Mouse (Mus musculus): ENCODE data around the gene Itm2b. TPM values are rescaled to one million over a fixed set of nuclear protein-coding genes. Genes with fewer than 3 reads are reported as not detected.
A peak's percentile ranks its signal among the peaks of the same experiment; 100 is the strongest.

Gene Itm2b
- polyA plus RNA-seq (2016; fragmentation: Nextera tagmentation; extraction: Ambion mirVana): 197 and 226 TPM in 2 replicates

- under 1% methylated on average over 62 of the region's 62 CpGs for WGBS
- H3K4me1 ChIP-seq: peaks cover 31% of the 10 kb centered on the region
- H3K36me3 ChIP-seq (replicated peaks): peaks cover 5% of the 10 kb centered on the region; the same call in 1 of the 2 replicates
- DNase-seq (ENCODE audit: low spot score): peak; percentile 95
- H3K4me3 ChIP-seq: peak within 1 kb of the TSS; percentile 95
- no peaks in the 10 kb centered on the region for H3K9me3 ChIP-seq
- H3K27me3 ChIP-seq (replicated peaks; ENCODE audit: low read depth, poor library complexity, severe bottlenecking): no peaks in the 10 kb centered on the region
- peak within 1 kb of the TSS; percentile 96 for H3K27ac ChIP-seq (replicated peaks)
These were observed at the start of gene Itm2b for GRCm38 (mm10) chr14:73384913-73385719. Itm2b (minus strand) TSS chr14:73385289.

GRCm38 (mm10) chr14:73433487-73433886, 48.4 kb upstream of the Itm2b start:
- Histone ChIP-seq H3K36me3 (replicated peaks) (no peaks in the 10 kb centered on the region), H3K9me3 (no peaks in the 10 kb centered on the region), H3K4me1 (0 out of 2 replicates have a peak, but pooled peaks cover 2% of the 10 kb centered on the region), H3K4me3 (no peak overlapping the region), H3K27ac (replicated peaks) (no peak overlapping the region), H3K27me3 (replicated peaks; ENCODE audit: low read depth, poor library complexity, severe bottlenecking) (no peaks in the 10 kb centered on the region)
- DNase-seq (ENCODE audit: low spot score): no peak
- 82% methylated on average over 6 of the region's 6 CpGs for WGBS

- H3K4me3 ChIP-seq: no peak overlapping the region
- 0 out of 2 replicates have a peak, but pooled peaks cover 4% of the 10 kb centered on the region for H3K9me3 ChIP-seq
- no peak overlapping the region for H3K27ac ChIP-seq (replicated peaks)
- no peak for DNase-seq (ENCODE audit: low spot score)
- no peaks in the 10 kb centered on the region for H3K36me3 ChIP-seq (replicated peaks)
- 64% methylated on average over 12 of the region's 12 CpGs for WGBS
- H3K27me3 ChIP-seq (replicated peaks; ENCODE audit: low read depth, poor library complexity, severe bottlenecking): no peaks in the 10 kb centered on the region
- H3K4me1 ChIP-seq: 0 out of 2 replicates have a peak, but pooled peaks cover 5% of the 10 kb centered on the region
These were observed 45.5 kb upstream of the Itm2b start for GRCm38 (mm10) chr14:73430571-73430970.

GRCm38 (mm10) chr14:73425571-73426041, 40.5 kb upstream of the Itm2b start:
- 74% methylated on average over 2 of the region's 2 CpGs for WGBS
- peaks cover 5% of the 10 kb centered on the region; the same call in 1 of the 2 replicates for H3K4me1 ChIP-seq
- no peaks in the 10 kb centered on the region for H3K36me3 ChIP-seq (replicated peaks)
- no peaks in the 10 kb centered on the region for H3K27me3 ChIP-seq (replicated peaks; ENCODE audit: low read depth, poor library complexity, severe bottlenecking)
- no peak overlapping the region for H3K4me3 ChIP-seq
- DNase-seq (ENCODE audit: low spot score): no peak
- H3K9me3 ChIP-seq: 0 out of 2 replicates have a peak, but pooled peaks cover 4% of the 10 kb centered on the region
- no peak overlapping the region for H3K27ac ChIP-seq (replicated peaks)

- Histone ChIP-seq H3K27ac (replicated peaks) (no peak overlapping the region), H3K36me3 (replicated peaks) (no peaks in the 10 kb centered on the region), H3K4me3 (no peak overlapping the region), H3K27me3 (replicated peaks; ENCODE audit: low read depth, poor library complexity, severe bottlenecking) (no peaks in the 10 kb centered on the region), H3K9me3 (0 out of 2 replicates have a peak, but pooled peaks cover 4% of the 10 kb centered on the region), H3K4me1 (peaks cover 7% of the 10 kb centered on the region; the same call in 1 of the 2 replicates)
- WGBS: 68% methylated on average over 6 of the region's 6 CpGs
- DNase-seq (ENCODE audit: low spot score): no peak
These were observed 39.9 kb upstream of the Itm2b start for GRCm38 (mm10) chr14:73424961-73425360.

- Histone ChIP-seq H3K36me3 (replicated peaks) (no peaks in the 10 kb centered on the region), H3K27me3 (replicated peaks; ENCODE audit: low read depth, poor library complexity, severe bottlenecking) (no peaks in the 10 kb centered on the region), H3K4me3 (no peak overlapping the region), H3K4me1 (peaks cover 10% of the 10 kb centered on the region; the same call in 1 of the 2 replicates), H3K9me3 (0 out of 2 replicates have a peak, but pooled peaks cover 4% of the 10 kb centered on the region), H3K27ac (replicated peaks) (no peak overlapping the region)
- DNase-seq (ENCODE audit: low spot score): no peak
These were observed 38.5 kb upstream of the Itm2b start for GRCm38 (mm10) chr14:73423542-73423941.

GRCm38 (mm10) chr14:73422621-73423020, 37.5 kb upstream of the Itm2b start:
- DNase-seq (ENCODE audit: low spot score): no peak
- Histone ChIP-seq H3K27ac (replicated peaks) (no peak overlapping the region), H3K4me1 (peaks cover 10% of the 10 kb centered on the region; the same call in 1 of the 2 replicates), H3K36me3 (replicated peaks) (no peaks in the 10 kb centered on the region), H3K27me3 (replicated peaks; ENCODE audit: low read depth, poor library complexity, severe bottlenecking) (no peaks in the 10 kb centered on the region), H3K9me3 (0 out of 2 replicates have a peak, but pooled peaks cover 4% of the 10 kb centered on the region), H3K4me3 (no peak overlapping the region)
- 96% methylated on average over 2 of the region's 2 CpGs for WGBS

GRCm38 (mm10) chr14:73421580-73421979, 36.5 kb upstream of the Itm2b start:
- peaks cover 16% of the 10 kb centered on the region for H3K4me1 ChIP-seq
- H3K27me3 ChIP-seq (replicated peaks; ENCODE audit: low read depth, poor library complexity, severe bottlenecking): no peaks in the 10 kb centered on the region
- H3K9me3 ChIP-seq: 0 out of 2 replicates have a peak, but pooled peaks cover 2% of the 10 kb centered on the region
- H3K4me3 ChIP-seq: no peak overlapping the region
- no peak for DNase-seq (ENCODE audit: low spot score)
- WGBS: 84% methylated on average over 9 of the region's 9 CpGs
- H3K27ac ChIP-seq (replicated peaks): no peak overlapping the region
- no peaks in the 10 kb centered on the region for H3K36me3 ChIP-seq (replicated peaks)

GRCm38 (mm10) chr14:73420138-73420745, 35.2 kb upstream of the Itm2b start:
- Histone ChIP-seq H3K27me3 (replicated peaks; ENCODE audit: low read depth, poor library complexity, severe bottlenecking) (no peaks in the 10 kb centered on the region), H3K36me3 (replicated peaks) (no peaks in the 10 kb centered on the region), H3K27ac (replicated peaks) (no peak overlapping the region), H3K4me1 (peaks cover 23% of the 10 kb centered on the region), H3K4me3 (no peak overlapping the region), H3K9me3 (no peaks in the 10 kb centered on the region)
- DNase-seq (ENCODE audit: low spot score): no peak
- 37% methylated on average over 5 of the region's 5 CpGs for WGBS

- H3K4me1 ChIP-seq: peaks cover 24% of the 10 kb centered on the region
- no peaks in the 10 kb centered on the region for H3K27me3 ChIP-seq (replicated peaks; ENCODE audit: low read depth, poor library complexity, severe bottlenecking)
- peak overlapping the region; percentile 71 for H3K27ac ChIP-seq (replicated peaks)
- 87% methylated on average over 5 of the region's 5 CpGs for WGBS
- no peaks in the 10 kb centered on the region for H3K36me3 ChIP-seq (replicated peaks)
- H3K4me3 ChIP-seq: no peak overlapping the region
- DNase-seq (ENCODE audit: low spot score): no peak
- H3K9me3 ChIP-seq: no peaks in the 10 kb centered on the region
These were observed 31.4 kb upstream of the Itm2b start for GRCm38 (mm10) chr14:73416511-73416910.

- peak overlapping the region; percentile 72 for H3K27ac ChIP-seq (replicated peaks)
- DNase-seq (ENCODE audit: low spot score): peak; percentile 71
- H3K4me1 ChIP-seq: peaks cover 33% of the 10 kb centered on the region
- no peaks in the 10 kb centered on the region for H3K36me3 ChIP-seq (replicated peaks)
- peak overlapping the region; percentile 21; the same call in 1 of the 2 replicates for H3K4me3 ChIP-seq
- no peaks in the 10 kb centered on the region for H3K27me3 ChIP-seq (replicated peaks; ENCODE audit: low read depth, poor library complexity, severe bottlenecking)
- WGBS: 25% methylated on average over 13 of the region's 13 CpGs
- H3K9me3 ChIP-seq: no peaks in the 10 kb centered on the region
These were observed 30.4 kb upstream of the Itm2b start for GRCm38 (mm10) chr14:73415376-73416035.

GRCm38 (mm10) chr14:73411729-73412128, 26.6 kb upstream of the Itm2b start:
- 57% methylated on average over 1 of the region's 1 CpGs for WGBS
- no peak for DNase-seq (ENCODE audit: low spot score)

More at GRCm38 (mm10) chr14:73411729-73412128, 26.6 kb upstream of the Itm2b start:
- Histone ChIP-seq H3K27me3 (replicated peaks; ENCODE audit: low read depth, poor library complexity, severe bottlenecking) (no peaks in the 10 kb centered on the region), H3K27ac (replicated peaks) (no peak overlapping the region), H3K36me3 (replicated peaks) (no peaks in the 10 kb centered on the region), H3K4me3 (no peak overlapping the region), H3K9me3 (no peaks in the 10 kb centered on the region), H3K4me1 (peaks cover 21% of the 10 kb centered on the region)

Data from embryonic facial prominence, embryonic 10.5 days (tissue).